Mouse (Mus musculus) CH12.LX (cell line): Measurements from ENCODE around the gene Olfr1368. TPM values are rescaled to one million over a fixed set of nuclear protein-coding genes. Genes with fewer than 3 reads are reported as not detected.

Source experiments
- DNase-seq: peaks from one replicate; pipeline ENCODE4 v3.0.0-alpha.2; 2013; ENCODE audit errors: extremely low read depth
- H3K27ac ChIP-seq: 2 replicates; pipeline ENCODE4 v1.5.1; 2012; ENCODE audit warnings: low read depth, mild to moderate bottlenecking, control low read depth, moderate library complexity; ENCODE audit not compliant: insufficient read depth
- H3K27me3 ChIP-seq: replicated peaks from 2 replicates; pipeline ENCODE3; 2012; ENCODE audit warnings: inconsistent platforms
- H3K36me3 ChIP-seq, 2 experiments: replicated peaks in 1 of 2; 2 replicates each; pipeline versions ENCODE3 to v1.6.1; 2012; ENCODE audit warnings: inconsistent platforms in 1 of 2, low read length in 1 of 2, mild to moderate bottlenecking in 1 of 2, mixed read lengths in 1 of 2, moderate library complexity in 1 of 2; ENCODE audit not compliant: control insufficient read depth in 1 of 2, insufficient read depth in 1 of 2
- H3K4me1 ChIP-seq, 2 experiments: 2 replicates each; pipeline ENCODE4 v1.6.1; 2012; ENCODE audit warnings: inconsistent platforms in 1 of 2, moderate library complexity in 1 of 2; ENCODE audit not compliant: insufficient read depth in 2 of 2, control insufficient read depth in 1 of 2
- H3K4me2 ChIP-seq: 2 replicates; pipeline ENCODE4 v1.6.1; 2012; ENCODE audit warnings: low read depth, mild to moderate bottlenecking, control low read depth; ENCODE audit not compliant: poor library complexity, insufficient read depth, severe bottlenecking
- H3K4me3 ChIP-seq, 3 experiments: fragments of 150-350 bp in 1 of 3; sonication (generic) in 1 of 3; replicated peaks in 1 of 3; 2 replicates each; pipeline versions ENCODE3 to v1.5.1; 2011 to 2012; ENCODE audit warnings: low read depth in 2 of 3, low read length in 2 of 3, mild to moderate bottlenecking in 2 of 3, moderate library complexity in 2 of 3, control low read depth in 1 of 3, improper control_type of control experiment in 1 of 3, inconsistent platforms in 1 of 3, mixed read lengths in 1 of 3; ENCODE audit not compliant: poor library complexity in 1 of 3
- H3K79me2 ChIP-seq: replicated peaks from 2 replicates; pipeline ENCODE4 v1.6.1; 2012; ENCODE audit warnings: mild to moderate bottlenecking, moderate library complexity; ENCODE audit not compliant: control insufficient read depth, poor library complexity, insufficient read depth, severe bottlenecking; ENCODE audit errors: extremely low read depth
- H3K9ac ChIP-seq: 2 replicates; pipeline ENCODE4 v1.6.1; 2012; ENCODE audit warnings: low read depth, mild to moderate bottlenecking, control low read depth, moderate library complexity; ENCODE audit not compliant: insufficient read depth
- H3K9me3 ChIP-seq: replicated peaks from 2 replicates; pipeline ENCODE3; 2012; ENCODE audit warnings: low read length, inconsistent platforms, mixed read lengths
- BHLHE40 ChIP-seq: IDR thresholded peaks from 2 replicates; pipeline ENCODE4 v1.6.1; 2011; ENCODE audit warnings: mild to moderate bottlenecking, low read depth, low read length, improper control_type of control experiment
- CHD2 ChIP-seq: IDR thresholded peaks from 2 replicates; pipeline ENCODE4 v1.6.1; 2011; ENCODE audit warnings: low read length, improper control_type of control experiment
- CTCF ChIP-seq, 2 experiments: IDR thresholded peaks in 1 of 2; conservative IDR thresholded peaks in 1 of 2; 2 replicates each; pipeline ENCODE4 v1.5.1; 2011 to 2012; ENCODE audit warnings: low read depth in 2 of 2, low read length in 2 of 2, improper control_type of control experiment in 1 of 2, inconsistent platforms in 1 of 2, mild to moderate bottlenecking in 1 of 2, moderate library complexity in 1 of 2
- E2F4 ChIP-seq: IDR thresholded peaks from 2 replicates; pipeline ENCODE4 v1.6.1; 2011; ENCODE audit warnings: low read depth, low read length, improper control_type of control experiment; ENCODE audit not compliant: insufficient replicate concordance
- ELF1 ChIP-seq: IDR thresholded peaks from 2 replicates; pipeline ENCODE4 v1.6.1; 2014; ENCODE audit warnings: low read depth, mild to moderate bottlenecking, inconsistent platforms, low read length, improper control_type of control experiment
- GABPA ChIP-seq: IDR thresholded peaks from 2 replicates; pipeline ENCODE4 v1.6.1; 2012; ENCODE audit warnings: low read depth, low read length, improper control_type of control experiment, inconsistent platforms; ENCODE audit not compliant: insufficient replicate concordance
- HCFC1 ChIP-seq: IDR thresholded peaks from 2 replicates; pipeline ENCODE4 v1.6.1; 2012; ENCODE audit warnings: low read depth, mild to moderate bottlenecking, inconsistent platforms, low read length, improper control_type of control experiment
- IRF4 ChIP-seq: IDR thresholded peaks from 2 replicates; pipeline ENCODE4 v1.6.1; 2014; ENCODE audit warnings: low read depth, mild to moderate bottlenecking, inconsistent platforms, low read length, improper control_type of control experiment
- JUN ChIP-seq: IDR thresholded peaks from 2 replicates; pipeline ENCODE4 v1.6.1; 2011; ENCODE audit warnings: low read depth, mild to moderate bottlenecking, low read length, improper control_type of control experiment, moderate library complexity; ENCODE audit not compliant: insufficient read depth
- KAT2A ChIP-seq: IDR thresholded peaks from 2 replicates; pipeline ENCODE4 v1.6.1; 2012; ENCODE audit warnings: low read length, improper control_type of control experiment, inconsistent platforms; ENCODE audit not compliant: insufficient replicate concordance
- MAFK ChIP-seq: IDR thresholded peaks from 2 replicates; pipeline ENCODE4 v1.6.1; 2011; ENCODE audit warnings: low read length, improper control_type of control experiment; ENCODE audit not compliant: insufficient replicate concordance
- MAX ChIP-seq: IDR thresholded peaks from 2 replicates; pipeline ENCODE4 v1.6.1; 2011; ENCODE audit warnings: low read length, improper control_type of control experiment
- MAZ ChIP-seq: IDR thresholded peaks from 2 replicates; pipeline ENCODE4 v1.6.1; 2012; ENCODE audit warnings: low read depth, mild to moderate bottlenecking, inconsistent platforms, low read length, improper control_type of control experiment, moderate library complexity
- MEF2A ChIP-seq: IDR thresholded peaks from 2 replicates; pipeline ENCODE4 v1.6.1; 2014; ENCODE audit warnings: low read depth, mild to moderate bottlenecking, inconsistent platforms, low read length, improper control_type of control experiment, borderline replicate concordance
- MXI1 ChIP-seq: IDR thresholded peaks from 2 replicates; pipeline ENCODE4 v1.6.1; 2011; ENCODE audit warnings: mild to moderate bottlenecking, low read depth, low read length, improper control_type of control experiment
- MYC ChIP-seq: IDR thresholded peaks from 2 replicates; pipeline ENCODE4 v1.6.1; 2011; ENCODE audit warnings: low read depth, mild to moderate bottlenecking, improper control_type of control experiment, low read length
- NELFE ChIP-seq: IDR thresholded peaks from 2 replicates; pipeline ENCODE4 v1.6.1; 2011; ENCODE audit warnings: low read depth, low read length, improper control_type of control experiment
- NRF1 ChIP-seq: IDR thresholded peaks from 2 replicates; pipeline ENCODE4 v1.6.1; 2014; ENCODE audit warnings: low read depth, mild to moderate bottlenecking, inconsistent platforms, low read length, improper control_type of control experiment, moderate library complexity
- POLR2A ChIP-seq: IDR thresholded peaks from 2 replicates; pipeline ENCODE4 v1.6.1; 2011; ENCODE audit warnings: low read depth, mild to moderate bottlenecking, improper control_type of control experiment, low read length
- POLR2AphosphoS2 ChIP-seq: IDR thresholded peaks from 2 replicates; pipeline ENCODE4 v1.6.1; 2011; ENCODE audit warnings: low read depth, low read length, improper control_type of control experiment
- RCOR1 ChIP-seq: conservative IDR thresholded peaks from 2 replicates; pipeline ENCODE4 v1.6.1; 2012; ENCODE audit warnings: low read depth, mild to moderate bottlenecking, inconsistent platforms, low read length, improper control_type of control experiment
- TBP ChIP-seq: conservative IDR thresholded peaks from 2 replicates; pipeline ENCODE4 v1.6.1; 2011; ENCODE audit warnings: low read depth, low read length, improper control_type of control experiment
- TCF12 ChIP-seq: IDR thresholded peaks from 2 replicates; pipeline ENCODE4 v1.6.1; 2014; ENCODE audit warnings: low read depth, mild to moderate bottlenecking, inconsistent platforms, low read length, improper control_type of control experiment
- UBTF ChIP-seq: IDR thresholded peaks from 2 replicates; pipeline ENCODE4 v1.6.1; 2012; ENCODE audit warnings: low read depth, mild to moderate bottlenecking, inconsistent platforms, low read length, improper control_type of control experiment, moderate library complexity
- USF1 ChIP-seq: IDR thresholded peaks from 2 replicates; pipeline ENCODE4 v1.6.1; 2014; ENCODE audit warnings: low read depth, mild to moderate bottlenecking, inconsistent platforms, low read length, improper control_type of control experiment
- USF2 ChIP-seq: conservative IDR thresholded peaks from 2 replicates; pipeline ENCODE4 v1.6.1; 2011; ENCODE audit warnings: low read depth, low read length, improper control_type of control experiment
- ZMIZ1 ChIP-seq: IDR thresholded peaks from 2 replicates; pipeline ENCODE4 v1.6.1; 2012; ENCODE audit warnings: low read depth, mild to moderate bottlenecking, inconsistent platforms, low read length, improper control_type of control experiment
- dilution Hi-C: fragments of 300-500 bp; cut with MboI; formaldehyde crosslinking; loops from 2 replicates; pipeline ENCODE4 v1.14.3; 2020; ENCODE audit warnings: low sequenced_read_pairs; ENCODE audit not compliant: extremely low pct_unique_long_range_greater_than_20kb, extremely low pct_ligation_motif_present
- in situ Hi-C: fragments of 300-500 bp; cut with MboI; formaldehyde crosslinking; loops from 3 replicates; pipeline ENCODE4 v1.14.3; 2019; ENCODE audit warnings: low sequenced_read_pairs, low pct_ligation_motif_present, low pct_unique_long_range_greater_than_20kb, mixed read lengths
- polyA plus RNA-seq: library from polyadenylated mRNA; unstranded; fragments of >175 nt; gene quantifications from 2 replicates; pipeline ENCODE4 v1.2.1, GENCODE M21; 2012; ENCODE audit warnings: low read depth; ENCODE audit not compliant: insufficient read length
- total RNA-seq, 2 experiments: library from RNA; depleted of rRNA; stranded (reverse); fragments of 300-350 nt in 1 of 2; fragments of >200 nt in 1 of 2; gene quantifications; 2 replicates each; pipeline ENCODE4 v1.2.3; 2012 to 2014

Gene Olfr1368
- total and polyA plus RNA-seq, 3 experiments, result not detected

GRCm38 (mm10) chr13:21179724-21180550 lies 34.3 kb upstream of the Olfr1368 start:
- peak; percentile 92 for DNase-seq
- peak overlapping the region; percentile 81 for H3K9ac ChIP-seq
- peaks cover 3% of the 10 kb centered on the region for H3K27me3 ChIP-seq
- peak overlapping the region; percentile 98; the same call in 1 of the 2 replicates for H3K4me2 ChIP-seq
- H3K9me3 ChIP-seq, result no peaks in the 10 kb centered on the region
- H3K4me3 ChIP-seq, result peak overlapping the region; percentile 86 to 100 (median 99)
- H3K79me2 ChIP-seq, result peaks cover 39% of the 10 kb centered on the region
- H3K4me1 ChIP-seq, result peaks cover 7 to 46% of the 10 kb centered on the region in 2 experiments
- in situ Hi-C loops, result loop anchor here (5.0 to 10.0 kb wide), 2 partner anchors 42 to 845 kb away; no protein-coding TSS in a partner anchor
- dilution Hi-C loops, result no loop called here
- TF ChIP-seq HCFC1 (peak; percentile 72), POLR2A (peak; percentile 92), USF1 (no peak; the same call in 1 of the 2 replicates), UBTF (peak; percentile 67; the same call in 1 of the 2 replicates), RCOR1 (0 out of 2 replicates have a peak, but pooled peaks have one; percentile 34), CTCF (conservative IDR thresholded peaks at IDR 0.05 in 1 of 2, IDR thresholded peaks at IDR 0.05 in 1 of 2; ENCODE audit: low read depth in 2 of 2, low read length in 2 of 2) (no peak), POLR2AphosphoS2 (peak; percentile 75), ELF1 (peak; percentile 63), CHD2 (no peak), MAX (peak; percentile 47; the same call in 1 of the 2 replicates), GABPA (no peak; the same call in 1 of the 2 replicates), TCF12 (peak; percentile 75), MEF2A (0 out of 2 replicates have a peak, but pooled peaks have one; percentile 17), NELFE (peak; percentile 91), MAFK (no peak), NRF1 (peak; percentile 83), TBP (peak; percentile 93), BHLHE40 (peak; percentile 18; the same call in 1 of the 2 replicates), MYC (peak; percentile 76), JUN (no peak), MXI1 (0 out of 2 replicates have a peak, but pooled peaks have one; percentile 75), E2F4 (peak; percentile 90; the same call in 1 of the 2 replicates), IRF4 (peak; percentile 26; the same call in 1 of the 2 replicates), MAZ (no peak), KAT2A (peak; percentile 72; the same call in 1 of the 2 replicates), USF2 (no peak), ZMIZ1 (peak; percentile 75; the same call in 1 of the 2 replicates)
- H3K36me3 ChIP-seq, result peaks cover 17 to 33% of the 10 kb centered on the region in 2 experiments
- H3K27ac ChIP-seq, result peak overlapping the region; percentile 89
